Mouse (Mus musculus) ES-Bruce4 (cell line): ENCODE results near the gene Syn2. TPM values are rescaled to one million over a fixed set of nuclear protein-coding genes. Genes with fewer than 3 reads are reported as not detected.

Experiments
- H3K27ac ChIP-seq: 2 replicates; pipeline ENCODE4 v1.5.1; 2012; ENCODE audit warnings: low read length, inconsistent platforms; ENCODE audit not compliant: insufficient read depth
- H3K27me3 ChIP-seq: 2 replicates; pipeline ENCODE4 v1.6.1; 2012; ENCODE audit warnings: mild to moderate bottlenecking, low read length, inconsistent platforms; ENCODE audit not compliant: control insufficient read depth, poor library complexity, insufficient read depth, severe bottlenecking
- H3K36me3 ChIP-seq: 2 replicates; pipeline ENCODE4 v1.6.1; 2012; ENCODE audit warnings: inconsistent platforms, mild to moderate bottlenecking, low read length, moderate library complexity; ENCODE audit not compliant: control insufficient read depth, poor library complexity, insufficient read depth, severe bottlenecking
- H3K4me1 ChIP-seq: one replicate; pipeline ENCODE4 v1.8.1; 2011; ENCODE audit warnings: low read length; ENCODE audit not compliant: control insufficient read depth, insufficient read depth
- H3K4me3 ChIP-seq: 2 replicates; pipeline ENCODE4 v1.5.1; 2011; ENCODE audit warnings: low read depth, mild to moderate bottlenecking, low read length
- H3K9ac ChIP-seq: 2 replicates; pipeline ENCODE4 v1.6.1; 2012; ENCODE audit warnings: low read depth, mild to moderate bottlenecking, inconsistent platforms; ENCODE audit not compliant: poor library complexity, severe bottlenecking
- H3K9me3 ChIP-seq: replicated peaks from 2 replicates; pipeline ENCODE4 v1.6.1; 2012; ENCODE audit warnings: mild to moderate bottlenecking, low read length, inconsistent platforms; ENCODE audit not compliant: control insufficient read depth, poor library complexity, insufficient read depth, severe bottlenecking
- CTCF ChIP-seq: IDR thresholded peaks from one replicate; pipeline ENCODE4 v1.8.1; 2011; ENCODE audit warnings: low read depth, low read length
- EP300 ChIP-seq: IDR thresholded peaks from 2 replicates; pipeline ENCODE4 v1.6.1; 2011; ENCODE audit warnings: low read depth, low read length; ENCODE audit not compliant: insufficient read depth
- POLR2A ChIP-seq: IDR thresholded peaks from one replicate; pipeline ENCODE4 v1.8.1; 2011; ENCODE audit warnings: low read length; ENCODE audit not compliant: insufficient read depth
- polyA plus RNA-seq: library from polyadenylated mRNA; stranded (reverse); fragments of >200 nt; gene quantifications from 2 replicates; pipeline ENCODE4 v1.2.4, GENCODE M21; 2011; ENCODE audit warnings: low read depth; ENCODE audit not compliant: missing spikeins, insufficient read depth, insufficient read length

Syn2 gene
- polyA plus RNA-seq, 1 experiment, result 0.55 TPM

DNA sequence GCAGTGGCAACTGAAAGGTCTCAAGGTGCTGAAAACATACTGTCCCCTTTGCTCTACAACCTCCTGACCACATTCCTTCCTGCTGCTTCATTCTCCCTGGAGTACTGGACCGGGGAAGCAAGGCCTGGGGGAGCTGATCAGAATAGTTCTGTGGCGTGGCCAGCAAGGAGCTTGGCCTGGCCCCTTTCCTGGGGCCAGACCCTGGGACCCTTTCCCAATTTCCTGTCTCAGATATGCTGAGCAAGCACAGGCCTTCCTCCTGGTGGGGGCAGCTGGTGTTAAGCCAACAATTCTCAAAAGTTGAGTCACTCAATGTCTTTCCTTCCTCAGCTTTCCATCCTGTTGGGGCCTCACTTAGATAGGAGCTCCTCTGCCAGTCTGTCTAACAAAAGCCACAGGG is 135.4 kb downstream of the Syn2 start:
- Histone ChIP-seq H3K27me3 (no peaks in the 10 kb centered on the region), H3K9me3 (no peaks in the 10 kb centered on the region), H3K9ac (no peak overlapping the region), H3K4me3 (no peak overlapping the region), H3K4me1 (no peaks in the 10 kb centered on the region), H3K27ac (no peak overlapping the region), H3K36me3 (no peaks in the 10 kb centered on the region)
- TF ChIP-seq POLR2A, result no peak
- no peak for TF ChIP-seq CTCF

GRCm38 (mm10) chr6:115271326-115271725 is 136.6 kb downstream of the Syn2 start:
- no peak overlapping the region for H3K9ac ChIP-seq
- no peaks in the 10 kb centered on the region for H3K27me3 ChIP-seq
- H3K9me3 ChIP-seq, result no peaks in the 10 kb centered on the region
- no peaks in the 10 kb centered on the region for H3K4me1 ChIP-seq
- TF ChIP-seq CTCF (no peak), EP300 (no peak), POLR2A (no peak)
- no peak overlapping the region for H3K27ac ChIP-seq
- no peak overlapping the region for H3K4me3 ChIP-seq
- no peaks in the 10 kb centered on the region for H3K36me3 ChIP-seq

DNA sequence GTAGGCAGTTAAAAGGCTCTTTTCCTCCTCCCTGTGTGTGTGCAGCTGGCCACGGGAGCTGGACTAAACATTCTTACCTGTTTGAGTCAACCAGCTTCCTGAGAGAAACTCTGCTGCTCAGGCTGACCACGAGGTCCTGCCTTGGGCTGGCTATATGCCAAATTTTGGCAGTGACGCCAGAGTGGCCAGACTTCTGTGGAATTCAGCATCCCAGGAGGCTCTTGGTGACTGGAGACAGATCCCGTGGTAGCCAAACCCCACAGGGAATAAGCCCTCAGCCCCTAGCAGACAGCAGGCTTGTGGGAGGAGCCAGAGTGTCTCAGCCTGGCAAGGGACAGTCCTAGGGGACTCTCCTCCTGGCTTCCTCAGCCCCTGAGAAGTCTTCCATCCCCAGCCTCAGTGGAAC is 137.2 kb downstream of the Syn2 start:
- Histone ChIP-seq H3K27ac (no peak overlapping the region), H3K4me3 (no peak overlapping the region), H3K4me1 (no peaks in the 10 kb centered on the region), H3K9me3 (no peaks in the 10 kb centered on the region), H3K27me3 (no peaks in the 10 kb centered on the region), H3K36me3 (no peaks in the 10 kb centered on the region), H3K9ac (no peak overlapping the region)
- TF ChIP-seq EP300 (no peak), CTCF (no peak), POLR2A (no peak)

- Histone ChIP-seq H3K9ac (no peak overlapping the region), H3K27me3 (no peaks in the 10 kb centered on the region)
These were observed 138.6 kb downstream of the Syn2 start for GRCm38 (mm10) chr6:115273346-115273745.

DNA sequence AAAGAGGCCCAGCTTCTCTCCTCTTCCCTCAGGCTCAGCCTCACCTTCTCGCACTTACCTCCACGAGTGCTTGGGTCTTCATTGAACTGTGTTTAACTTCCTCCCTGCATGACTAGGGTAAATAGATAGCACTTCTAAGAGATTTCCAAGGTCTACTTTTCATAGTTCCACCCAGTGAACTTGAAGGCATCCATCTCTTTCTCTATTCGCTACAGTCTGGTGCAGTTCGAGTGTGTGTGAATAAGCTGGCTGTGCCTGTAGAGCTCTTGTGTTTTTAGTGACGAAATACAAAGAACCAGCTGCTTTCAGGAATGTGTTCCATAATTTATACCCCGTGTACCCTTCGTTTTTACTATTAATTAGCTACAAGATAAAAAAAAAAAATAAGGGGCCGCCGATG is 140.0 kb downstream of the Syn2 start:
- Histone ChIP-seq H3K36me3 (no peaks in the 10 kb centered on the region), H3K9ac (no peak overlapping the region), H3K4me3 (no peak overlapping the region), H3K9me3 (no peaks in the 10 kb centered on the region), H3K4me1 (no peaks in the 10 kb centered on the region), H3K27me3 (no peaks in the 10 kb centered on the region), H3K27ac (no peak overlapping the region)
- TF ChIP-seq POLR2A (no peak), CTCF (no peak), EP300 (no peak)

More at GRCm38 (mm10) chr6:115273346-115273745, 138.6 kb downstream of the Syn2 start:
- H3K4me3 ChIP-seq, result no peak overlapping the region
- H3K27ac ChIP-seq, result no peak overlapping the region
- H3K36me3 ChIP-seq, result no peaks in the 10 kb centered on the region
- no peaks in the 10 kb centered on the region for H3K9me3 ChIP-seq
- no peaks in the 10 kb centered on the region for H3K4me1 ChIP-seq
- TF ChIP-seq POLR2A (no peak), CTCF (no peak), EP300 (no peak)

DNA sequence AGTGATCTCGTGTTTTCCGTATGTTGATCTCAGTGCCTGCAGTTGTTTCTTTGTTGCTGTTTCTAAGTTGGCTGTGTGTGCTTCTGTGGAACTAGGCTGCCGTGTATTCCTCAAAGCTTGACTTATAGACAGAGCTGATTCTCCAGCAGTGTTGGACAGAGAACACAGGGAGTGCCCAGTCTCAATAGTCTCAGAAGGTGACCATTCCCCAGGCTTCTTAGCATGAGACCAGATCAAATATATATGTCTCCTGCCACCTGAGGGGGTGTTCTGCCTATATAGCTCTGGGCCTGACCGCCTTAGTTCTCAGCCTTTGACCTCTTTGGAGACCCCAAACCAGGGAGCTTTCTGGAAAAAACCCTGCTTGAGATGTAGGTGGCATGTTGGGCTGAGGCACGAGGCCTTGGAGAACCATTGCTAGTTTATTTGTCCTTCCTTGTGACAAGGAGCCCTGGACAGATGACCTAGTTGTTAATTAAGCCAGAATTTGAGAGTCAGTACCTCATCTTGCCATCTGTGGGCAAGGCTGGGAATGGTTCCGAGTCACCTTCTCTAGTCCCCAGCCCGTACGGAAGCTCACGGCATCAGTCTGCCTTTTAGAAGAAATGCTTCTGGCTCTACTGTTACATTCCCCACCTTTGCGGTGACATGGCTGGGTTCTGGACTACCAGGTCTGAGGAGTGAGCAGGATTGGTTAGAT is 140.6 kb downstream of the Syn2 start:
- Histone ChIP-seq H3K9me3 (no peaks in the 10 kb centered on the region), H3K27me3 (no peaks in the 10 kb centered on the region), H3K4me3 (no peak overlapping the region), H3K27ac (no peak overlapping the region), H3K9ac (no peak overlapping the region), H3K4me1 (no peaks in the 10 kb centered on the region), H3K36me3 (no peaks in the 10 kb centered on the region)
- no peak for TF ChIP-seq EP300
- TF ChIP-seq POLR2A, result no peak
- TF ChIP-seq CTCF, result no peak
